Mouse (Mus musculus): ENCODE data around the gene Gm17332. TPM values are rescaled to one million over a fixed set of nuclear protein-coding genes. Genes with fewer than 3 reads are reported as not detected.
"Not testable (repeated sequence)": the region's sequence is repeated elsewhere in the genome, so short reads cannot be mapped to it uniquely, and the experiment has no call there.

The Gm17332 gene
- not detected for total RNA-seq (2021)
- long read RNA-seq, experiment 1 = 0 reads
- long read RNA-seq, experiment 2 = 0 reads

DNA sequence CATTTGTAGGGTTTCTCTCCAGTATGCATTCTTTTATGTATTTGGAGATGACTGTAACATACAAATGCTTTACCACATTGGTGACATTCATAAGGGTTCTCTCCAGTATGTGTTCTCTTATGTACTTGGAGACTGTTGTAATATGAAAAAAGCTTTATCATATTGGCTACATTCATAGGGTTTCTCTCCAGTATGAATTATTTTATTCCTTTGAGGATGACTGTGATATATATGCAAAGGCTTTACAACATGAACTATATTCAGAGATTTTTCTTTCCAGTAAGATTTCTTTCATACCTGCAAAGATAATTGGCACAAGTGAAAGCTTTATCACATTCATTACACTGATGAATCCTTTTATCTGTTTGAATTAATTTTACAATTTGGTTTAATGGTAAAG lies at the start of gene Gm17332:
Gene Gm17332 (minus strand): TSS at position 101 of the 400 bp plus-strand sequence.
- TF ChIP-seq CTCF (IDR thresholded peaks at IDR 0.05) = no peak
- intact Hi-C loops (cut with DNase I) = no loop called here
- H3K4me3 ChIP-seq = no peak within 1 kb of the TSS
- DNase-seq (ENCODE audit: extremely low spot score in 1 of 2, low spot score in 2 of 2) = no peak
- no peak within 1 kb of the TSS for H3K27ac ChIP-seq

- TF ChIP-seq CTCF (IDR thresholded peaks at IDR 0.05) = no peak
- H3K4me3 ChIP-seq = no peak overlapping the region
- H3K27ac ChIP-seq = no peak overlapping the region
- intact Hi-C loops (cut with DNase I) = no loop called here
- DNase-seq (ENCODE audit: extremely low spot score in 1 of 2, low spot score in 2 of 2) = no peak
These were observed 47.7 kb upstream of the Gm17332 start for GRCm38 (mm10) chr11:31229966-31230365.

DNA sequence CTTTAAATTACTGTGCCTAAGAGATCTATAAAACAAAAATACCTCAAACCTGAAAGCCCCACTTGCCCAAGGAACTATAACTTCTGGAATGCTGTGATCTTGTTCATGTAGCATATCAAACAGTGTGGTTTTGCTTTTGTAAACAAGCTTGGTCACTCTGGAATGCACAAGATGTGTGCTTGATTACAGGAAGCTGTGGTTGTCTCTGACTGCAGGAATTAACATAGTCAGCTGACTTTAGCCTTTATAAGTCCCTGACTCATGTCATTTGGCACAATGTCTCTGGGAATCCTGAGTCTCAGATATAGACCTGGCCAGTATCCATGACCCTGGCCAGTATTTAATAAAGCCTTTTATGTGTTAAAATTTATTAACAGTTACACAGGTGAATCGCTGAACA lies 43.1 kb upstream of the Gm17332 start:
- Histone ChIP-seq H3K27ac (no peak overlapping the region), H3K4me3 (no peak overlapping the region)
- DNase-seq (ENCODE audit: extremely low spot score in 1 of 2, low spot score in 2 of 2) = no peak
- no peak for TF ChIP-seq CTCF (IDR thresholded peaks at IDR 0.05)
- intact Hi-C loops (cut with DNase I) = no loop called here

DNA sequence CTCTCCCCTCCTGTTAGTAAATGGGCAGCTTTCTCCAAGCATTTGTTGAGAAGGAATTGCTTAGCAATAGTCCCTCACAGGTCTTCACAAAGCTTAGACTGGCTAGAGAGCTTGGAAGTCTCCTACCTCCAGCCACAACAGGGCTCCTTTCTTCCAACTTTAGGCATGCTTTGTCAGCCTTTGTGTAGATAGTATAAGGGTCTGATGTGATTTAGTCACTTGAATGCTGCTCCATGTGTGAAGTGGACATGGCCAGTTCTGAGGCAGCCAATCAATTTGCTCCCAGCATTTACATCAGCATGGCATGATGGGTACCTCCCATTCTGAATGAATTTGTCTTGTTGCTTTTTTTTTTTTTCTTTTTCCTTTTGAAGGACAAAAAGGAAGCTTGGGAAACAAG lies 35.7 kb upstream of the Gm17332 start:
- no peak for TF ChIP-seq CTCF (IDR thresholded peaks at IDR 0.05)
- Histone ChIP-seq H3K27ac (no peak overlapping the region), H3K4me3 (no peak overlapping the region)
- no peak for DNase-seq (ENCODE audit: extremely low spot score in 1 of 2, low spot score in 2 of 2)
- intact Hi-C loops (cut with DNase I) = no loop called here

DNA sequence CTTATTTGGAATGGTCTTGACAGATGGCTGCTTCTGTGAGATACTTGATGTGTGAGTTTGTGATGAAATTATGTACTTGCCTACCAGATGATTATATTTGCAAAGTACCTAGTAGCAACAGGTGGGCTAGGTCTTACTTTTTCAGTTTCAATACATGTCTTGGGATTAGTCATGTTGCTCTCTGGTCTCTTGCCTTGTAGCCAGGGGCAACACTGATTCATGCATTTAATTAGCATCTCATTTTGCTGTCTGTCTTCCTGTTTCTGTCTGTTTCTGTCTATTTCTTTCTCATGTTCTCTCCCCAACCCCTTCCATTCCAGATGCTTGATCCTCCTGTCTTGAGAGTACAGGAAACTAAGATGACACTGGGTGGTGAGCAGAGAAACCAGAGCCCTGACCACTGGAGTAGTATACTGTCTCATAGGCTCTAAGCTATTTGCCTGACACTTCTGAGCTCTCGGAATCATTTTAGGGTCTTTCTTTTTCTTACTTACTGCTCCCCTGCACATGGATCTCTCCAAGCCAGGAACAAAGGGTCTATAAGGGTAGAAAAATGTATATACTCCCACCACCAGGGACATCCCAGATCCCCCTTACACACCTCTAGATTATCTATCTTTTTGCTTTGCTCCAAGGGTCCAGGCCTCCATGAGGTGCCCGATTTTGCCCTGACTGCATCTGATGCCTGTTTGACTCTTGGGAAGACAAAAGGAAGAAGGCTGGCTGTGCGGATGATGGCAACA lies 13.5 kb upstream of the Gm17332 start:
- DNase-seq (ENCODE audit: extremely low spot score in 1 of 2, low spot score in 2 of 2) = no peak
- Histone ChIP-seq H3K4me3 (no peak overlapping the region), H3K27ac (no peak overlapping the region)
- intact Hi-C loops (cut with DNase I) = no loop called here
- TF ChIP-seq CTCF (IDR thresholded peaks at IDR 0.05) = no peak

- Histone ChIP-seq H3K27ac (no peak overlapping the region), H3K4me3 (no peak overlapping the region)
- no peak for TF ChIP-seq CTCF (IDR thresholded peaks at IDR 0.05)
- DNase-seq (ENCODE audit: extremely low spot score in 1 of 2, low spot score in 2 of 2) = no peak
- intact Hi-C loops (cut with DNase I) = no loop called here
These were observed 12.5 kb upstream of the Gm17332 start for GRCm38 (mm10) chr11:31194761-31195160.

DNA sequence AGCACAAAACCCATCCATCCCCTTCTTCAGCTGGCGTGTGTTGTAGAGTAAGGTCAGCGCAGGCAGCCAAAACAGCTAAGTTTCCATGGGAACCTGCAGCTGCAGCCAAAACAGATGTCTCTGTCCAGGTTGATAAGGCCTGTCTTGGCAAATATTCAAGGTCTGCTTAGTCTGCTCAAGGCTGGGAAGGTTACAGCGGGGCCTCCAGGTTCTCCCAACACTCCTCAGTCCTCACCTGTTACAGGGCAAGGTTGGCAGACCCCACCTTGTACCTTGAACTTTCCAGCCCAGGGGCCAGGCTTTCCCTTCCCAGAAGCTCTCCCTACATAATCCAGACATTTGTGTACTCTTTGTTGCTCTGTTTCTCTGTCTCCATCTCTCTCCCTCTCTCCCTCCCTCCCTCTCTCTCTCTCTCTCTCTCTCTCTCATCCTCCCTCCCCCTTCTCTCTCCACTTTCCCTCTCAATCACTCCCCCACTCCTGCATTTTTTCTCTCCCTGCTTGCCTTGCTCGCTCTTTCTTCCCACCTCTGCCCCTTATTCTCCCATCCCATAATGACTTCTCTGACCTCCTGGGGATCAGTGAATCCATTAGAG lies 12.1 kb downstream of the Gm17332 start:
- Histone ChIP-seq H3K4me3 (no peak overlapping the region), H3K27ac (no peak overlapping the region)
- DNase-seq (ENCODE audit: extremely low spot score in 1 of 2, low spot score in 2 of 2) = no peak
- intact Hi-C loops (cut with DNase I) = no loop called here
- TF ChIP-seq CTCF (IDR thresholded peaks at IDR 0.05) = no peak

GRCm38 (mm10) chr11:31169161-31170051 lies 12.9 kb downstream of the Gm17332 start:
- H3K27ac ChIP-seq = no peak overlapping the region
- intact Hi-C loops (cut with DNase I) = no loop called here
- peak overlapping the region; percentile 44 for H3K4me3 ChIP-seq
- no peak for TF ChIP-seq CTCF (IDR thresholded peaks at IDR 0.05)
- DNase-seq (ENCODE audit: extremely low spot score in 1 of 2, low spot score in 2 of 2) = peak in 1 of 2 experiments; percentile 10

DNA sequence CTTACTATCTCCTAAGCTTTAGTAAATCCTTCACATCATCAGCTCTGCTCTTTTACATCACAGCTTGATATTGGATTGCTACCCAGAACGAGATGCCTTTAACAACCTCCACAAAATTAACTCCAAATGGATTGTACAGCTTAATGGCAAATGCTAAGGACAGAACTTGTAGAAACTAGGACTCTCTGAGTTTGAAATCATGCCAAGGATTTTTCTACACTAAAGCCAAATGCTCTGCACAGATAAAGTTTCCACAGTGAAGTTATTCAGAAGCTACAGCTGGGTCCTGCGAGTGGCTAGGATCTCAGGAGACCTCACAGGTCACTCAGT lies 13.5 kb downstream of the Gm17332 start:
- no peak for DNase-seq (ENCODE audit: extremely low spot score in 1 of 2, low spot score in 2 of 2)
- Histone ChIP-seq H3K4me3 (peak overlapping the region; percentile 11; the same call in 1 of the 2 replicates), H3K27ac (no peak overlapping the region)
- intact Hi-C loops (cut with DNase I) = no loop called here
- TF ChIP-seq CTCF (IDR thresholded peaks at IDR 0.05) = no peak

DNA sequence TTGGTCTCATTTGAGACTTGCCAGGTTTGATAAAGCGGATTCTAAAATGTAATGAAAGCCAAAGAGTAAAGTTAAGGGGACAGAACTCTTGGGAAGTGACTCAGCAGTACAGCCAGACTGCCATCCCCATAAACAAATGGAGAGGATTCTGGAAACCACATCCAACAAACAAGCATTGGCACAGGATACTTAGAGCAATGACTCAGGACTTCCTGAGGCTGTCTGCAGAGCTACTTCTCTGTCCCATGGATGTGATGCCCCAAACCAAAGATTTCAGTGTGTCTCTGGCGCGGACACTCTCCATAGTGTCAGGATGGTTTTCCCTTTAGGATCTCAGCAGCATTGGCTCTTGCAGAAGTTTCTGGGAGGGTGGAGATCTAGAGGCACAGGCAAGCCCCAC lies 25.2 kb downstream of the Gm17332 start:
- no peak overlapping the region for H3K4me3 ChIP-seq
- DNase-seq (ENCODE audit: extremely low spot score in 1 of 2, low spot score in 2 of 2) = no peak
- no peak for TF ChIP-seq CTCF (IDR thresholded peaks at IDR 0.05)
- intact Hi-C loops (cut with DNase I) = no loop called here
- no peak overlapping the region for H3K27ac ChIP-seq

DNA sequence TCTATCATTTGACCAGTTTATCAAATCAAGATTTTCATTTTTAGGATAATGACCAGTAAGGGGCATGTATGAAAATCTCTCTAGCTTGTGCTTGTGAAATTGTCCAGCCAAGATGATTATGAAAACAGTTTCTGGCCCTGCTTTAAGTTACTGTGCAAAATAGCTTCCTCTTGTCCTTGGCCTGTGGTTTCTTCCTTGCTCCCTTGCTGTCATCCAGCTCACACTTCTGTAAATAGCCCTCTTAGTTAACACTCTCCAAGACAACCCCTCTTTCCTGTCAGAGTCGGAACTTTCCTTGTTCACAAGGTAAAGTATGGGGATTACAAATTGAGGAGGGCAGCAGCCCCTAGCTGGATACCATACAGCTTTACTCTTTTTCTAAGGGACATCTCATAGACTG lies 43.9 kb downstream of the Gm17332 start:
- H3K4me3 ChIP-seq; DNase-seq (ENCODE audit: extremely low spot score in 1 of 2, low spot score in 2 of 2); intact Hi-C loops (cut with DNase I); H3K27ac ChIP-seq: not testable (repeated sequence)

DNA sequence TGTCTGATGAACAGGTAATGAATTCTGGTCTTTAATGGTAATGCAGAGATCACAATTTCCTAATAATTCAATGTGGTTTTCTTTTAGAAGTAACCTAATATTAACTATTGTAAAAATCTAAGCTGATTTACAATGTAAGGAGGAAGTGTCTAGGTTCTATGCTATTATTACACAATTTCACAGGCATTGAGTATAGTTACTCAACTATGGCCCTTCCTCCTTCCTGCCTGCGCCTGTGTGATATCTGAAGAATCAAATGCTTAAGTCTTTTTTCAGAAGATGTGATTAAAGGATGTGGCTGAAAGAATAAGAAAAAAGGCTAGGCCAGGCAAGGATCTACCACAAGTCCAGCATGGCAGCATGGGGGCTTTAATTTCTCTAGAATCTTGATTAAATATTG lies 47.4 kb downstream of the Gm17332 start:
- DNase-seq (ENCODE audit: extremely low spot score in 1 of 2, low spot score in 2 of 2); intact Hi-C loops (cut with DNase I); H3K27ac ChIP-seq; H3K4me3 ChIP-seq: not testable (repeated sequence)

- intact Hi-C loops (cut with DNase I) = not testable (repeated sequence)
These were observed 48.5 kb downstream of the Gm17332 start for GRCm38 (mm10) chr11:31133726-31134125.

More at GRCm38 (mm10) chr11:31133726-31134125, 48.5 kb downstream of the Gm17332 start:
- not testable (repeated sequence) for H3K4me3 ChIP-seq; H3K27ac ChIP-seq; DNase-seq (ENCODE audit: extremely low spot score in 1 of 2, low spot score in 2 of 2)

Data from left cerebral cortex, adult 2 months (tissue).